Mouse (Mus musculus) hindbrain, embryonic 12.5 days (tissue): ENCODE results near the gene Ptms. TPM values are rescaled to one million over a fixed set of nuclear protein-coding genes. Genes with fewer than 3 reads are reported as not detected.

Experiments
- ATAC-seq: fragments of 200-750 bp; cut with Nextera tagmentation; 2 replicates; pipeline ENCODE4 v1.8.0; 2017; ENCODE audit warnings: moderate TSS enrichment; ENCODE audit not compliant: low FRiP score
- H3K27ac ChIP-seq: fragments of 300-500 bp; sonication (generic); 2 replicates; pipeline ENCODE4 v1.5.1; 2016; ENCODE audit warnings: mild to moderate bottlenecking
- H3K27me3 ChIP-seq: fragments of 300-500 bp; sonication (generic); 2 replicates; pipeline ENCODE4 v1.6.1; 2016; ENCODE audit warnings: mild to moderate bottlenecking
- H3K36me3 ChIP-seq: fragments of 300-500 bp; sonication (generic); 2 replicates; pipeline ENCODE4 v1.6.1; 2016; ENCODE audit warnings: mild to moderate bottlenecking
- H3K4me1 ChIP-seq: fragments of 300-500 bp; sonication (generic); 2 replicates; pipeline ENCODE4 v1.6.1; 2016
- H3K4me2 ChIP-seq: fragments of 300-500 bp; sonication (generic); replicated peaks from 2 replicates; pipeline ENCODE4 v1.6.1; 2016; ENCODE audit warnings: mild to moderate bottlenecking
- H3K4me3 ChIP-seq: fragments of 300-500 bp; sonication (generic); 2 replicates; pipeline ENCODE4 v1.5.1; 2016; ENCODE audit warnings: mild to moderate bottlenecking
- H3K9ac ChIP-seq: fragments of 300-500 bp; sonication (generic); 2 replicates; pipeline ENCODE4 v1.6.1; 2016; ENCODE audit warnings: mild to moderate bottlenecking, moderate library complexity
- H3K9me3 ChIP-seq: fragments of 300-500 bp; sonication (generic); replicated peaks from 2 replicates; pipeline ENCODE4 v1.6.1; 2016; ENCODE audit warnings: mild to moderate bottlenecking
- WGBS: fragments of 180-500 bp; shearing (Covaris S2); methylation state at CpG from one replicate; pipeline ENCODE4 v1.1.7; 2016; 5-methylcytosine and 5-hydroxymethylcytosine counted together
- polyA plus RNA-seq: library from polyadenylated mRNA; unstranded; fragments of >200 nt; fragmentation: Nextera tagmentation; extraction: Ambion mirVana; gene quantifications from 2 replicates; pipeline ENCODE4 v1.2.1, GENCODE M21; 2016

Gene Ptms
- polyA plus RNA-seq, 1 experiment from 2014 or later, result 707 TPM

DNA sequence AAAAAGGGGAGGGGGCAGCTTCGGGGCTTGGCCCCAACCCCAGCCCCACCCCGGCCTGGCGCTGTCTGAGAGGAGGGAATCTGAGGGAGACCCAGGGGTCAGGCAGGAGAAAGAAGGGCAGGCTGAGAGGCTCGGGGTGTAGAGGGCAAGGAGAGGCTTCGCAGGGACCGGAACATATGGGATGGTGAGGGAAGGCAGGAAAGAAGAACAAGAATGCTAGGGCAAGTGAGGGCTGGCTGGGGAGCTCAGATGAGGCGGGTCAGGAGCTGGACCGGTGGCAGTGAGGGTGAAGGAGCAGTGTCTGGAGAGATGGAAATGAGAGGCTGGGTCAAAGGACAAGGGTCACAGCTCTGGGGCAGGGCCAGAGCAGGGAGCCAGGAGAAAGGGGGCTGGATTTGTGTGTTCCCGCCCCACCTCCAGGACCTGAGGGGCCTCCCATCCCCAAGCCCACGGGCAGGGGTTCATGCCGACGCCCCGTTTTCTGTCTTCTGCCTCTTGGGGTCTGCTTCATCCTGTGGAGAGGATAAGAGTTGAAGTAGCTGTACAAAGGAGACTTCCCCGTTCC lies 6.1 kb downstream of the Ptms start:
- ATAC-seq, result no peak

DNA sequence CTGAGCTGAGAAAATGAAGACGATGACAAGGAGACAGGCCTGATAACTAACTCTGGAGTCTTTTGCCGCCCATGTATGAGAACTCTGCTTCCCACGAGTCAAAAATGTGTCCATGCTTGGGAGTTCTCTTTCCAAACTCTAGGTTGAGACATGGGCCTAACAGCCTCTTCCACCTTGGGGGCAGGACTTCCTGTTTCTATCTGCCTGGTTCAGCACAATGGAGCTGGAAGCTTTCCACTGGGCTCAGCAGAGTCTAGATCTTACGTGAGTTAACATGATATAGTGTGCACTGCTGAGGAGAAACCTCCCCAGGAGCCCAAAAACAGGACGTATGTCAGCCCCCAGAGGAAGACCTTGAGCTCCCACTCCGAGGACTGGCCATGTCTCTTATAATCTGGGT lies 6.7 kb downstream of the Ptms start:
- Histone ChIP-seq H3K4me1 (peaks cover 42% of the 10 kb centered on the region), H3K4me2 (no peak overlapping the region), H3K27ac (peak overlapping the region; percentile 100; the same call in 1 of the 2 replicates), H3K36me3 (peaks cover 21% of the 10 kb centered on the region), H3K4me3 (no peak overlapping the region), H3K9me3 (no peaks in the 10 kb centered on the region), H3K9ac (no peak overlapping the region), H3K27me3 (peaks cover 18% of the 10 kb centered on the region)
- 72% methylated on average over 6 of the region's 6 CpGs for WGBS
- no peak for ATAC-seq

More for the DNA sequence above, 6.1 kb downstream of the Ptms start:
- Histone ChIP-seq H3K27ac (peak overlapping the region; percentile 100), H3K9ac (peak overlapping the region; percentile 49; the same call in 1 of the 2 replicates), H3K36me3 (peaks cover 21% of the 10 kb centered on the region), H3K4me3 (no peak overlapping the region), H3K4me1 (peaks cover 47% of the 10 kb centered on the region), H3K4me2 (peak overlapping the region; percentile 100; the same call in 1 of the 2 replicates), H3K9me3 (no peaks in the 10 kb centered on the region), H3K27me3 (peaks cover 14% of the 10 kb centered on the region)
- 56% methylated on average over 14 of the region's 14 CpGs for WGBS

DNA sequence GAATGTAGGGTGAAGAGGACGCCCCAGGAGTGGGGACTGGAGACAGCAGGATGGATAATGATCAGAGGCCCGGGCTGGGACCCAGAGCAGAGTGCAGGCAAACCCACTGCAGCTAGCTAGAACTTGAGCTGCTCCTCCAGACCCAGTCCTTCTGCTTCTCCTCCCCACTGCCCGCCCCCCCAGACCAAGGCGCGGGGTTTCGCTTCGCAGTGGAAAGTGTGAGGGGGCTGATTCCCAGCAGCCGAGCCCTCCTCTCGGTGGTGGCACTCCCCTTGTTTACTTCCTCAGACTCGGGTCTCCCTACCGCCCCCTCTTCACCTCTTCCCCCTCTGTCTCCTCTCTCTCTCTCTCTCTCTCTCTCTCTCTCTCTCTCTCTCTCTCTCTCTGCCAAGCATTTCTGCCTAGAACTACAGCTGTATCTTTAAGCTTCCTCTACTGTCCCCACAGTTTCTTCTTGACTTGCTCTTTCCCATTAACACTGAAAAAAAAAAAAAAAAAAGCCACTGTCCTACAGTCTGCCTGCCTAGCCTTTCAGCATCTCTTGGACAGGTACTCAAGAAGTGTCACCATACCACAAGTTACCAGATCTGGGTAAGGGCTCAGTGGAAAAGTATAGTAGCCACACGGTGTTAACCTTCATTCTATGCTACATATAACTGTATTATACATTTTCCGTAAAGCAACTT lies 8.2 kb downstream of the Ptms start, which contains the start of gene Lag3:
Gene Lag3, minus strand, starts transcription at position 173 of the 686 bp plus-strand sequence.
- Histone ChIP-seq H3K9me3 (no peaks in the 10 kb centered on the region), H3K4me3 (no peak within 1 kb of the TSS), H3K4me2 (peak within 1 kb of the TSS; percentile 26; the same call in 1 of the 2 replicates), H3K9ac (peak within 1 kb of the TSS; percentile 43; the same call in 1 of the 2 replicates), H3K27ac (peak within 1 kb of the TSS; percentile 7; the same call in 1 of the 2 replicates), H3K36me3 (peaks cover 21% of the 10 kb centered on the region), H3K27me3 (peaks cover 20% of the 10 kb centered on the region), H3K4me1 (peaks cover 40% of the 10 kb centered on the region)
- no peak for ATAC-seq
- WGBS, result 23% methylated on average over 12 of the region's 13 CpGs

- Histone ChIP-seq H3K27me3 (peaks cover 20% of the 10 kb centered on the region), H3K27ac (0 out of 2 replicates have a peak overlapping the region, but pooled peaks have one; percentile 55), H3K4me2 (peak overlapping the region; percentile 43), H3K36me3 (peaks cover 21% of the 10 kb centered on the region), H3K9me3 (no peaks in the 10 kb centered on the region), H3K4me3 (0 out of 2 replicates have a peak overlapping the region, but pooled peaks have one; percentile 15), H3K9ac (peak overlapping the region; percentile 61), H3K4me1 (peaks cover 34% of the 10 kb centered on the region)
- 1% methylated on average over 32 of the region's 32 CpGs for WGBS
- ATAC-seq, result 0 out of 2 replicates have a peak, but pooled peaks have one; percentile 8
Observed at GRCm38 (mm10) chr6:124910032-124910431, 9.9 kb downstream of the Ptms start.

GRCm38 (mm10) chr6:124907767-124908166 lies 12.1 kb downstream of the Ptms start:
- WGBS, result 87% methylated on average over 1 of the region's 1 CpGs

DNA sequence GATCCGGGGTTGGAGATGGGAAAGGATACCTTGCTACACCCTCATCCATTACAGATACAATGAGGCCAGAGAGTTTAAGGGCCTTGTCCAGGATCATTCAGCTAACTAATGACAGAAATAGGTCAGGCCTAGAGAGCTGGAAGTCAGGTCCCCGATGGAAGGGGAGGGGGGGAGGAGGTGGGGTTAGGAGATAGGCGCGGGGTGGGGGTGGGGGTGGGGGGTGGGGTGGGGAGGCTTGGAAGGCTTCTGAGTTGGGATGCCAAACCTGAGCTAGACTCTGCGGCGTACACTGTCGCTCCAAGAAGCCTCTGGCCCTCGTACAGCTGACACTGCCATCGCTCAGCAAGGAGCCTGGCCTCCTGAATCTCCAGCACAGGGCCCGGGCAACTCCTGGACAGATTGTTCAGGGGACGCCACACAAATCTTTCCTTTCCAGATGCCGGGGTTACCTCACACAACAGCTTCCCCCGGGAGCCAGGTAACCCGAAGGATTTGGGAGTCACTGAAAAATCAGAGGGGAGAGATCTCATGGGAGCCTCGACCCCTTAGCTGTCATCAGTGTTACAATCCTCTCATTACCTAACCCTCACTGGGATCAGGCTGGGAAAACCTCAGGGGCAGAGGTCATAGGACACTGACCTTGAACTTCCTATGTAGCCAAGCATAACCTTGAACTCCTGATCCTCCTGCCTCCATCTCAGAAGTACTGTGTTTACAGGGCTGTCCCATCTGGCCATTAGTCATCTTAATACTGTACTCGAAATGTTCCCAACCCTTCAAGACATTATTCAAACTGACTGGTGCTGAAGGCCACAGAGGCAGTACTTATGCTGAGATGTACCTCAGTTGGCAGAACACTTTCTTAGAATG lies 14.7 kb downstream of the Ptms start:
- WGBS, result 32% methylated on average over 16 of the region's 16 CpGs
- Histone ChIP-seq H3K4me3 (0 out of 2 replicates have a peak overlapping the region, but pooled peaks have one; percentile 37), H3K27ac (peak overlapping the region; percentile 99), H3K4me1 (peaks cover 23% of the 10 kb centered on the region), H3K4me2 (peak overlapping the region; percentile 66), H3K27me3 (peaks cover 15% of the 10 kb centered on the region), H3K36me3 (no peaks in the 10 kb centered on the region), H3K9ac (peak overlapping the region; percentile 69), H3K9me3 (no peaks in the 10 kb centered on the region)
- ATAC-seq, result peak; percentile 12; the same call in 1 of the 2 replicates

More at GRCm38 (mm10) chr6:124907767-124908166, 12.1 kb downstream of the Ptms start:
- no peaks in the 10 kb centered on the region for H3K36me3 ChIP-seq
- H3K27me3 ChIP-seq, result peaks cover 20% of the 10 kb centered on the region
- peaks cover 26% of the 10 kb centered on the region for H3K4me1 ChIP-seq
- no peak for ATAC-seq
- no peak overlapping the region for H3K4me2 ChIP-seq
- no peak overlapping the region for H3K9ac ChIP-seq
- no peak overlapping the region for H3K4me3 ChIP-seq
- H3K9me3 ChIP-seq, result no peaks in the 10 kb centered on the region
- no peak overlapping the region for H3K27ac ChIP-seq

DNA sequence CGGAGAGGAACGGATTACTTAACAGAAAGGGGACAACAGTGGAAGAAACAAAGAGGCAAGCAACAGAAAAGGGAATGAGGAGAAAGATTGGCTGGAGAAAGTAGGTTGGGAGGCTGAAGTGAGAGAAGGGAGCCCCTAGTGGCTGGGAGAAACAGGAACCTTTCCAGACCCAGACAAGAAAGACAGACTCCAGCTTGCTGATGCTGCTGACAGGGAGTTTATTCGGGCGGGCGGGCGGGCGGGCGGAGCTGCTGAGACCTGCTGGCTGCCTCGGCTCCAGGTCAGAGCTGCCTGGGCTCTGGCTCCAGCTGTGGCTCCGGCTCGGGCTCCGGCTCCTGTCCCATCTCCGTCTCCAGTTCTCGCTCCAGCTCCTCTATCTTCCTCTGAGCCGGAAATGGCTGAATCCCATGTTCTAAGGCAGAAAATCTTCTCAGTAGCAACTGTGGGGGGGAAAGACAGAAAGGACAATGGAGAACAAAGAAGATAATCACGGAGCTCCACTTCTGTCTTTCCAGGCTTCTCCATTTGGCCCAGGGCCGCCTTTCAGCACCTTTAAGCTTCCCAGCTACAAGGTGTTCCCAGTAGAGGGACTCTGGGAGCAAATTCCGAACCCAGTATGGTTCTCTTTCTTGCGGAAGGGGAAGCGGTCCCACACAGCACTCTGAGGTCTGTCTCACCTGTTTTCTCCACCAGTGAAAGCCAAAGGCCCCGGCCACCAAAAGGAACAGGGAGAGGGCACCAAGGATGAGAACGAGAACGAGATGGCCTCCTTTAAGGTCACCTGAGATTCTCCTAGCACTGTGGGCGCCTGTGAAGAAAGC lies 15.5 kb downstream of the Ptms start:
- Histone ChIP-seq H3K27ac (peak overlapping the region; percentile 99), H3K36me3 (no peaks in the 10 kb centered on the region), H3K4me3 (peak overlapping the region; percentile 37), H3K27me3 (0 out of 2 replicates have a peak, but pooled peaks cover 6% of the 10 kb centered on the region), H3K9me3 (no peaks in the 10 kb centered on the region), H3K9ac (peak overlapping the region; percentile 69), H3K4me2 (peak overlapping the region; percentile 66), H3K4me1 (peaks cover 15% of the 10 kb centered on the region)
- whole genome bisulfite sequencing, result 7% methylated on average over 24 of the region's 24 CpGs
- ATAC-seq, result peak; percentile 79

- peak; percentile 89 for ATAC-seq
- 0 out of 2 replicates have a peak, but pooled peaks cover 6% of the 10 kb centered on the region for H3K27me3 ChIP-seq
- peak overlapping the region; percentile 69 for H3K9ac ChIP-seq
- no peaks in the 10 kb centered on the region for H3K36me3 ChIP-seq
- peak overlapping the region; percentile 37 for H3K4me3 ChIP-seq
- peak overlapping the region; percentile 99 for H3K27ac ChIP-seq
- H3K4me2 ChIP-seq, result peak overlapping the region; percentile 66
- 0% methylated on average over 23 of the region's 23 CpGs for WGBS
- H3K4me1 ChIP-seq, result peaks cover 15% of the 10 kb centered on the region
- H3K9me3 ChIP-seq, result no peaks in the 10 kb centered on the region
Observed at GRCm38 (mm10) chr6:124903580-124904151, 16.2 kb downstream of the Ptms start.

GRCm38 (mm10) chr6:124901851-124902250 lies 18.1 kb downstream of the Ptms start:
- Histone ChIP-seq H3K27me3 (no peaks in the 10 kb centered on the region), H3K36me3 (no peaks in the 10 kb centered on the region), H3K9me3 (no peaks in the 10 kb centered on the region), H3K9ac (no peak overlapping the region), H3K4me1 (peaks cover 15% of the 10 kb centered on the region), H3K4me3 (no peak overlapping the region), H3K27ac (no peak overlapping the region), H3K4me2 (no peak overlapping the region)
- no peak for ATAC-seq

DNA sequence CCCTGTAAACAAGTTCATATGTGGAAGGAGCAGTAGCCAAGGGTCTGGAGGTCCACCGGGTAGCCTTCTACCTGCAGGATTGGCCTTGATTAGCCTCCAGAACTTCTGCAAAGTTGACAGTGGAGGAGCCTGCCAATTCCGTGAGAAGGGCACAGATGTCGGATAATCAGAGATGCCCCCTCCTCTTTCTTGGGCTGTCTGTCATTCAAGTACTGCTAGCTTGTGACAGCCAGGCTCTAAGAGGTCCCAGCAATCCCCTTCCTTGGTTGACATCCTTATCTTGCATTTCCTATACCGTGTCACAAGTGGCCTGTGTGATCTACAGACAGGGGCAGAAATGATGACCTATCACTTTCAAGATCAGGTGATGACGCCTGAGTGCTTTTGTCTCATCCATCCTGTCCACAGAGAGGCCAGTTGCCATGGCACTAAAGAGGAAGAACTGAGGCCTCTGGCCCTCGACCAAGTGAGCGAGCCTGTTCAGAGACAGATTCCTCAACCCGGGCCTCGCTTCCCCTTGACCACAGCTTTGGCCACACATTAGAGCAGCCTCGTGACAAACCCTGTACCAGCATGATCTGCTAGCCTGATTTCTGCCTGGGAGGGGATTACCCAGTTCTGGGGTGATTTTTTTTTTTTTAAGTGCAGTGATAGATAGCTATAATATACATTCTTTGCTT lies 19.0 kb downstream of the Ptms start:
- no peak overlapping the region for H3K9ac ChIP-seq
- H3K4me1 ChIP-seq, result peaks cover 15% of the 10 kb centered on the region
- 55% methylated on average over 10 of the region's 10 CpGs for WGBS
- H3K36me3 ChIP-seq, result no peaks in the 10 kb centered on the region
- H3K4me2 ChIP-seq, result no peak overlapping the region
- no peak overlapping the region for H3K27ac ChIP-seq
- H3K9me3 ChIP-seq, result no peaks in the 10 kb centered on the region
- no peak overlapping the region for H3K4me3 ChIP-seq
- ATAC-seq, result no peak
- no peaks in the 10 kb centered on the region for H3K27me3 ChIP-seq
